Mouse (Mus musculus) liver, adult 2 months (tissue): ENCODE measurements around the gene Epsti1. TPM values are rescaled to one million over a fixed set of nuclear protein-coding genes. Genes with fewer than 3 reads are reported as not detected.

Experiments
- DNase-seq: peaks from one replicate; pipeline ENCODE4 v3.0.0-alpha.2; 2011; ENCODE audit warnings: low read depth, low spot score; ENCODE audit errors: extremely low read depth
- H3K27ac ChIP-seq: fragments of 200-500 bp; replicated peaks from 2 replicates; pipeline ENCODE4 v1.5.1; 2012; ENCODE audit warnings: low read depth, mild to moderate bottlenecking, control low read depth, inconsistent platforms, low read length; ENCODE audit not compliant: insufficient read depth
- H3K27me3 ChIP-seq: fragments of 200-500 bp; 2 replicates; pipeline ENCODE4 v1.6.1; 2012; ENCODE audit warnings: mild to moderate bottlenecking, moderate library complexity, low read length, inconsistent platforms; ENCODE audit not compliant: control insufficient read depth, insufficient read depth
- H3K36me3 ChIP-seq: fragments of 200-500 bp; 2 replicates; pipeline ENCODE4 v1.6.1; 2012; ENCODE audit warnings: low read length, inconsistent platforms; ENCODE audit not compliant: control insufficient read depth, insufficient read depth
- H3K4me1 ChIP-seq: fragments of 200-500 bp; 2 replicates; pipeline ENCODE4 v1.6.1; 2011; ENCODE audit warnings: low read length; ENCODE audit not compliant: control insufficient read depth, insufficient read depth
- H3K4me3 ChIP-seq: fragments of 200-500 bp; 2 replicates; pipeline ENCODE4 v1.5.1; 2011; ENCODE audit warnings: low read depth, mild to moderate bottlenecking, control low read depth, low read length, moderate library complexity; ENCODE audit not compliant: insufficient read depth
- H3K79me2 ChIP-seq: fragments of 200-500 bp; 2 replicates; pipeline ENCODE4 v1.6.1; 2012; ENCODE audit warnings: inconsistent platforms, mild to moderate bottlenecking, low read length, moderate library complexity; ENCODE audit not compliant: control insufficient read depth, insufficient read depth
- H3K9ac ChIP-seq: fragments of 200-500 bp; 2 replicates; pipeline ENCODE4 v1.6.1; 2012; ENCODE audit warnings: low read depth, mild to moderate bottlenecking, control low read depth, inconsistent platforms, low read length
- CTCF ChIP-seq: fragments of 200-500 bp; IDR thresholded peaks from 2 replicates; pipeline ENCODE4 v1.5.1; 2011; ENCODE audit warnings: low read depth, low read length, control low read depth
- POLR2A ChIP-seq: fragments of 200-500 bp; IDR thresholded peaks from 2 replicates; pipeline ENCODE4 v1.6.1; 2011; ENCODE audit warnings: low read length, control low read depth; ENCODE audit not compliant: insufficient read depth; ENCODE audit errors: extremely low read depth
- WGBS: fragments of 180-500 bp; shearing (Covaris S2); methylation state at CpG from one replicate; pipeline ENCODE4 v1.1.7; 2018; 5-methylcytosine and 5-hydroxymethylcytosine counted together
- polyA plus RNA-seq: library from polyadenylated mRNA; depleted of rRNA; stranded (reverse); fragments of >200 nt; gene quantifications from 2 replicates; pipeline ENCODE4 v1.2.3, GENCODE M21; 2012; rRNA removed
- total RNA-seq: library from RNA; depleted of rRNA; stranded (reverse); fragments of >200 nt; gene quantifications from 2 replicates; pipeline ENCODE4 v1.2.3, GENCODE M21; 2014; rRNA removed

Epsti1 gene
- total and polyA plus RNA-seq, 2 experiments: 1.4 to 5.9 TPM

GRCm38 (mm10) chr14:78040643-78041042 lies 136.6 kb downstream of the Epsti1 start:
- Histone ChIP-seq H3K36me3 (no peaks in the 10 kb centered on the region), H3K4me1 (no peaks in the 10 kb centered on the region), H3K27me3 (no peaks in the 10 kb centered on the region), H3K79me2 (no peaks in the 10 kb centered on the region), H3K4me3 (no peak overlapping the region), H3K27ac (no peak overlapping the region), H3K9ac (no peak overlapping the region)
- no peak for DNase-seq
- no peak for TF ChIP-seq CTCF
- no peak for TF ChIP-seq POLR2A
- 85% methylated on average over 6 of the region's 6 CpGs for WGBS

DNA sequence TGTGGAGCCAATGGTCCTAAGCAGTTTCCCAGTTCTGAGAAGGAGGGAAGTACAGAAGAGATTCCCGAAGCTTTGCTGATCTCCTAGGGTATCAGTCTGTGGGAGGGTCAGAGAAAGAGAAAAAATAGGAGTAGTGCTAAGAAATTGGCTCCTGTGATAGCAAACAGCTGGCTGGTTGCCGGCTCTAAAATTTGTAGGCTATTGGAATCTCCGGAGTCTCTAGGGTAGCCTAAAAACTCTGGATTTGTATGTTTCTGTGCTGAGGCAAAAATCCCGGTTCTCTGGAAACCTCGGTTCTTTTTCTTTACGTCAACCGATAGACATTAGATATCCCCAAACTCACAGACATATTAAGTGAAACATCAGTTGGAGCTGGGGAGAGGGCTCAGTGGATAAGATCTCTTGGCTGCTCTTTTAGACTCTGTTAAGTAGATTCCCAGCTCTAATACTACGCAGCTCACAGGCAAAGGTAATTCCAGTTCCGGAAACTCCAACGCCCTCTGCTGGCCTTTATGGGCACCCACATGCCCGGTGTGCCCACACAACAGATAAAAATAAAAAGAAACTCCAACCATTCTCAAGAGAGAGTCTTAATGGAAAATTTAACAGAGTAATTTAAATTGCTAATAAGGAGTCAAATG lies 138.0 kb downstream of the Epsti1 start:
- no peak for DNase-seq
- Histone ChIP-seq H3K9ac (no peak overlapping the region), H3K4me1 (no peaks in the 10 kb centered on the region), H3K27me3 (no peaks in the 10 kb centered on the region), H3K36me3 (no peaks in the 10 kb centered on the region), H3K27ac (no peak overlapping the region), H3K4me3 (no peak overlapping the region), H3K79me2 (no peaks in the 10 kb centered on the region)
- 78% methylated on average over 11 of the region's 11 CpGs for WGBS
- no peak for TF ChIP-seq POLR2A

GRCm38 (mm10) chr14:78043079-78043478 lies 139.0 kb downstream of the Epsti1 start:
- Histone ChIP-seq H3K36me3 (no peaks in the 10 kb centered on the region), H3K27ac (no peak overlapping the region), H3K79me2 (no peaks in the 10 kb centered on the region), H3K4me1 (no peaks in the 10 kb centered on the region), H3K9ac (no peak overlapping the region), H3K27me3 (no peaks in the 10 kb centered on the region), H3K4me3 (no peak overlapping the region)
- no peak for TF ChIP-seq POLR2A
- DNase-seq: no peak
- WGBS: 32% methylated on average over 2 of the region's 2 CpGs

GRCm38 (mm10) chr14:78048258-78048657 lies 144.2 kb downstream of the Epsti1 start:
- TF ChIP-seq POLR2A: no peak
- no peak for TF ChIP-seq CTCF
- DNase-seq: no peak
- Histone ChIP-seq H3K27ac (no peak overlapping the region), H3K4me1 (no peaks in the 10 kb centered on the region), H3K9ac (no peak overlapping the region), H3K79me2 (no peaks in the 10 kb centered on the region), H3K4me3 (no peak overlapping the region), H3K36me3 (no peaks in the 10 kb centered on the region), H3K27me3 (no peaks in the 10 kb centered on the region; the same call in 1 of the 2 replicates)
- 80% methylated on average over 3 of the region's 3 CpGs for WGBS

DNA sequence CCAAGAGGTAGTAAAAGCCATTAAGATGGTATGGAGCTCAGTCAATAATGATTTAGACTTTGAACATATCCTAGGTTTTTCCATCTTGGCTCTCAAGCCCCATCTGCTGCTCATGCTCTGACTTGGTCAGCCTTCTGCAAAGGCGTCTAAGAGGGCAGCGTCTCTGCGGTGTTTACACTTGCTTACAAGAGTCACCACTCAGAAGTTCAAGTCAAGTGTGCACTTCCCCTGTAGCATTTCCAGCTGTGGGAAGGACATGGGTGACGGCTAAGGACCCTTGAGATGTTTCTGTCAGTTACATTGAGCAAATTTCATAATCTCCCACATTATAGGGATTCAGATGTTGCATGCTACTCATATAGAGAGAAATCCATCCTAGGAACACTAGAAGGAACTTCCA lies 144.6 kb downstream of the Epsti1 start:
- Histone ChIP-seq H3K36me3 (no peaks in the 10 kb centered on the region), H3K9ac (no peak overlapping the region), H3K4me3 (no peak overlapping the region), H3K27me3 (no peaks in the 10 kb centered on the region; the same call in 1 of the 2 replicates), H3K27ac (no peak overlapping the region), H3K79me2 (no peaks in the 10 kb centered on the region), H3K4me1 (no peaks in the 10 kb centered on the region)
- WGBS: 80% methylated on average over 4 of the region's 4 CpGs
- no peak for DNase-seq
- TF ChIP-seq POLR2A: no peak
- no peak for TF ChIP-seq CTCF

Other genes with a start within 250 kb of the Epsti1 start
- 9.0 and 10.1 TPM in 2 replicates for gene Dnajc15, start 29.1 kb upstream of the Epsti1 start, total RNA-seq
- 5.3 and 5.8 TPM in 2 replicates for gene Dnajc15, start 29.1 kb upstream of the Epsti1 start, polyA plus RNA-seq
- not detected in 2 replicates for gene Fam216b, start 184.8 kb downstream of the Epsti1 start, total RNA-seq
- not detected in 2 replicates for gene Fam216b, start 184.8 kb downstream of the Epsti1 start, polyA plus RNA-seq